Mouse (Mus musculus) brain, adult 2 months (tissue): Measurements from ENCODE around the gene Mrpl4.
"Not testable (repeated sequence)": the region's sequence is repeated elsewhere in the genome, so short reads cannot be mapped to it uniquely, and the experiment has no call there.

Experiments
- DNase-seq: peaks from one replicate; pipeline ENCODE4 v3.0.0; 2011; ENCODE audit warnings: low read depth, low spot score

Gene Mrpl4

GRCm38 (mm10) chr9:21039779-21040178 is 37.2 kb downstream of the Mrpl4 start:
- no peak for DNase-seq

DNA sequence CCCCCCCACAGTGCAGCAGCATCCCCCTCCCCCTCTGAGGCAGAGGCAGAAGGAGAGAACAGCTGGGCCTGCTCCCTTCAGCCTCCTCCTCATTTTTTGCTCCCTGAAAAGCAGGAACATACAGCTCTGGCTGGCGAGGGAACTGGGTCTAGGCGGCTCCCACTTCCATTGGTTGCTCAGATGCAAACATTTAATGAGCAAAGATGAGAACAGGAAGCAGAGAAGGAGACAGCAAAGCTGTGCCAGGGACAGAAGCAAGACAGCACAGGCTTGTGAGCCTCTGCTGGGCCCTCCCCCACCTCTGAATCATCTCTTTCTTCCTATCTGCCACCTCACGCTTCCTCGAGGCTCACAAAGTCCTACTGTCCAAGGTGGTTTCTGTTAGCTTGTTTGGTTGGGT is 38.8 kb downstream of the Mrpl4 start:
- DNase-seq, result peak; percentile 96

DNA sequence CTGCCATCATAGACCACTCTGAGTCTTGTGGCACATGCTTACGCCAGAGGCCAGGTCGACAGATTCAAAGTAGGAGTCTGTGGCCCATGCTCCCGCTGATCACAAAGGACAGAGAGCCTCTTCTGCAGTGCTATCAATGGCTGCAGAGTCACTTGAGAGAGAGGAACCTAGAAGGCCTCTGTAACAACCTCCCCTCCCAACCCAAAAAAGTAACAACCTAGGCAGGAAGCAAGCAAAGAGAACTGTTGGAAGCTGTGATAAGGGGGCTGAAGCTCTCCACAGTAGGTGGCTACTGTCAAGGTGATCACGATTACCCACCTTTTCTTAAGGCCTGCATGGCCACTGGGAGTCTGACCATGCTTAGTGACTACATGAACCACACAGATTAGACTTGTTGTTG is 41.0 kb downstream of the Mrpl4 start:
- DNase-seq, result no peak

DNA sequence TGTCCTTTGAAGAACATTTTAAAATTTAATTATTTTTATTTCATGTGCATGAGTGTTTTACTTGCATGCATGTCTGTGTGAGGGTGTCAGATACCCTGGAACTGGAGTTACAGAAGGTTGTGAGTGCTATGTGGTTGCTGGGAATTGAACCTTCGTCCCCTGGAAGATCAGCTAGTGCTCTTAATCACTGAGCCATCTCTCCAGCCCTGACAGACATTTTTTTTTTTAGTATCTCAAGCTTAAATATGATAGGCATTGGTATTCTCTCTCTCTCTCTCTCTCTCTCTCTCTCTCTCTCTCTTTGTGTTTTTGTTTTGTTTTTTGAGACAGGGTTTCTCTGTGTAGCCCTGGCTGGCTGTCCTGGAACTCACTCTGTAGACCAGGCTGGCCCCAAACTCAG is 42.2 kb downstream of the Mrpl4 start:
- DNase-seq, result not testable (repeated sequence)

DNA sequence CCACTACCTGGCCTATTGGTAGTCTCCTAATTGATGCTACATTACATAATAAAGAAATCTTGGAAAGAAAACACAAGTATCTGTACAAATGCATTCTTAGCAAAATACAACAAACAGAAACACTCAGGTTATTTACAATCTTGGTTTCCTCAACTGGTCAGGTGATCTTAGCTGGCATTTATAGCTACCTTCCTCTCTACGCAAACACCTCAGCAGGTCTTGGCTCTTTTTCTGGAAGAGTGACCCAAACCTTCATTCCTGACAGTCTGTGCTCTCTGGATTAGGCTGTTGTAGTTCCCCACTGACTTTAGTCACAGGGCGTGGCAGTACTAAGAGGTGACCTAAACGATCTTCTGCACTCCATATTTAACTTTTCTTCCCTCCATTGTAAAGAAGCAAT is 42.7 kb downstream of the Mrpl4 start:
- no peak for DNase-seq

DNA sequence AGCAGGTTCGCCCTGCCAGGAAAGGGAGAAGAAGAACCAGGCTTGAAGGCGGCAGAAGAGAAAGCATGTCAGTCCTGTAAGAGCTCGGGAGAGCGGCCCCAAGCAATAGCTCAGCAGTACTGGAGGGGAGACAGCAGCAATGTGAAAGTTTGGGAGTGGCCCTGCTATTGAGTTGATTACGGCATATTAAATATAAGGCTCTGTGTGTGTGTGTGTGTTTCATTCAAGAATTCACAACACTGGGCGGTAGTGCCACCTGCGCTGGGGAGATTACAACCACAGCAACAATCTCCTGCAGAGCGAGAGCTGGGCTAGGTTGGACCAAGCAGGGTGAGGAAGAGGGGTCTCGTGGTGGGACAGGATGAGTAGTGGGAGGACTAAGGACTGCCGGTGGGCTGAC is 49.0 kb downstream of the Mrpl4 start:
- DNase-seq, result no peak
